Mouse (Mus musculus) brain, embryonic 18.5 days (tissue): ENCODE measurements at regions not wholly inside any gene's neighbourhood (a gene's known extent, or its start where the extent isn't known, plus 50 kb on each side); places are given as distances from the start of the nearest gene placed in this dataset.

Source experiments
- DNase-seq: peaks from one replicate; pipeline ENCODE4 v3.0.0-alpha.2; 2012; ENCODE audit warnings: low read depth, low spot score

DNA sequence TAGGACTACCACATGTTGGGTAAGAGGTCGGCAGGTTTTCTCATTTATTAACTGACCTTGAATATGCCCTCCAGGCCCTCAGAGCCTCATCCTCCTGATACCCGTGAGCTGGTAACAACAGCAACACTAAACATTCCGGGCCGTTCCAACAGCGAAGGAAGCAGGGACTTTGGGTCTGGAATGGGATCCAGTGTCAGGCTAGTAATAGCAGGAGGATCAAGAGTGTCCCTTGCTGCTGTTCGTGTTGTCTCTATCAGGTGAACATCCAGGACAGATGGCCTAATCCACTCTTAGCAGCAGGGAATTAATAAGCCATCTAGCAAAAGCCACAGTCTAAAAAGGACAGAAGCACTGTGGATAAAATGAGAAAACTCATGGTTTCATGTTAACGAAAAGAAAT, 106.7 kb downstream of the Cpeb2 start:
- no peak for DNase-seq

DNA sequence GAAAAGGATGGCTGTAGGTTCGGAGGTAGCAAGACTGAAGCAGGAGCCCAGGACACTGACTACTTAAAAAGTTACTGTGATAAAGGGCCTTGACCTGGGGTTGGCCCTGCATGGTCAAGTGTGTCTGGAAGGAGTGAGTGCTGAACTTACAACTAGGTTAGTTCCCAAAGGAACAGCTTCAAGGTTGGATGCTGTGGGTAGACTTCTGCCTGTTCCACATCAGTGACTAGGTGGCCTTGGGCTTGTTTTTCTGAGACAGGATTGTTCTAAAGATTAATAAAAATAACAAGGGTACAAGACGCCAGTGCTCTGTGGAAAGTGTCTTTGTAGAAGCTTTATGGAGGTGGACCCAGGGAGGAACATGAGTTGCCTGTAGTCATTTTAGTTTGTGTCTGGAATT, 108.5 kb downstream of the Cpeb2 start:
- DNase-seq = no peak

DNA sequence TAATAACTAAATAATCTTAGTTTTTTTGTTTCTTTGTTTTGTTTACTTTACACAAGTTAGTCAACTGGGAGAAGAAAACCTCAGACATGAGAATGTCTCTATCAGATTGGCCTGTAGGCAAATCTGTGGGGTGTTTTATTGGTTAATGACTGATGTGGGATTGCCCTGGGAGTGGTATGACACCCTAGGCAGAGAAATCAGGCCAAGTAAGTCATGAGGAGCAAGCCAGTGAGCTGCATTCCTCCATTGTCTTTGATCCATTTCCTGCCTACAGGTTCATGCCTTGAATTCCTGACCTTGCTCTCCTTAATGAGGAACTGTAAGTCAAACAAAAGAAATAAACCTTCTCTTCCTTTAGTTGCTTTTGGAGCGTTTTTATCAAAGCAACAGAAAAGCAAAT, 111.5 kb downstream of the Cpeb2 start:
- no peak for DNase-seq

DNA sequence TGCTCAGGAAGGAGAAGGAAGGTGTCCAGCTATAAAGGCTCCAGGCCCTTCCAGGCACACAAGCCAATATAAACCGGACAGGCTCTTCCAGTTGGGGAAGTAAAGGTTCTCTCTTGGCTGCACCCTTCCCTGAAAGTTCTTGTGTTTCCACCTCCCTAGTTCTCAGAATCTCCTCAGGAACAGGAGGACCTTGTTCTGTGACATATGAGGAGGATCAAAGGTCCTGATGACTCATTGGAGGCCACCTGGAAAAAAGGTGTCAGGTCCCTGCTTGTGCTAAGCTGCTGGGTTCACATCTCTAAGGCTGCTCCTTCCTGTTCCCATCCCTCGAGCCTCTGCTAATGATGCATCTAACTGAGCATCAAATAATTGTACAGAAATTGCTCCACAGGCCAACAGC, 118.0 kb downstream of the Cpeb2 start:
- no peak for DNase-seq

DNA sequence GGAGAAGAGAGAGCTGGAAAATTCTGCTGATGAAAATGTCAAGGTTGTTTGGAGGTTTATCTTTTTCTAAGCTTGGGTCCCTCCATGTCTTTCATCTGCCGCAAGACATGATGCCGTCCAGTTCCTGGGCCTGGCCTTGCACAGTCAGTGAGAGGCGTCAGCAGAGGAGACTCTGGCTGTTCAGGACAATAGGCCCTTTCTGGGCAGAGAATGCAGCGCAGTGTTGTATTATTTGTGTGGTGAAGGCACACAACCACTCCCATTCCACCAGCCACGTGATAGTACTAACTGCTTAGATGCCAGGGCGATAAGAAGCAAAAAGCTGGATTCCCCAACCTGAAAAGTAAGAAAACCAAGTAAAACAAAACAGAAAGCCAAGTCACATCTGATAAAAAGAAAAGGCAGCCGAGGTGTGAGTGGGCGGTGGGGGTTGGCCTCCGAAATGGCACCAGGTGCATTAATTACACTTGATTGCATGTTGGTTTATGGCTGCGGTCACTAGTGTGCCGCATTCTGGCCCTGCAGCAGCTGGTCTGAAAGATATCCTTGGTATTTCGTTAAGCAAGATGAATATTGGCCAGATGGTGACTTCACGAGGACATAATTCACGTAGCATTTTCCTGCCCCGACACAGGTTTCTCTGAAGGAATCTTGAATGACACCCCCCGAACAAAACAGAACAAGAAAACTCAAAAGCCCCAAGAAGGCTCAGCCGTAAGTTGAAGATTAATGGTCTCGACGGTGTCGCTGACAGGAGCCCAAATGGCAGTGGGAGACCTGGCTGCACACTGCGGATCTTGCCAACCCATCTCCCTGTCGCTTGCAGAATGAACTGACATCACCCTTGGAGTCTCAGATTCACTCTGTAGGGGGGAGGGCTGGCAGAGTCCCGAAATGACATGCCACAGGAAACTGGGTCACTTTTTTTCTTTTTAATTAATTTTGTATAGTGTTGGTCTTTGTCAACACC, 120.3 kb downstream of the Cpeb2 start:
- DNase-seq = no peak

DNA sequence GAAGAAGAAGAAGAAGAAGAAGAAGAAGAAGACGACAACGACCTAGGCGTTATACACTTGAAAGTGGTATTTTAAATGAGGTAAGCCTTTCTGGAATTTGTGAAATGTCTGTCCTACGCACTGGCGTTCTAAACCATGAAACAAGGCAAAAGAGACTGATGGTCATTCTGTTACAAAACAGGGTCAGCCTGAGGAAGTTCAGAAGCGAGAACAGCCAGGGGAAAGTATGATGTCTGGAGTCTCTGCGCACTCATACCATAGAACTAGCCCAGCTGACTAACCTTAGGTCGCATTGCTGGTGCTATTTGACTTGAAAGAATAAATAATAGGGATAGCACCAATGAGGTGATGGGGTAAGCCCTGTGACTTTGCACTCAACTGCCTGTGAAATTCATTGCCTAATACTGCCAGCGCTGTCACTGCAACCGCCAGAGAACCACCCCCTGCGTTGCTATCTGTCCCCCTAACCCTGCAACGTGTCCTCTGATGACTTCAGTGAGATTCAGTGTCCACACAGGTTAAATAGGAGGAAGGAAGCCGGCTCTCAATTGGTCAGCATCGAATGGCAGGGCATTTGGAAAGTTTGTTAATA, 121.5 kb downstream of the Cpeb2 start:
- DNase-seq = no peak

DNA sequence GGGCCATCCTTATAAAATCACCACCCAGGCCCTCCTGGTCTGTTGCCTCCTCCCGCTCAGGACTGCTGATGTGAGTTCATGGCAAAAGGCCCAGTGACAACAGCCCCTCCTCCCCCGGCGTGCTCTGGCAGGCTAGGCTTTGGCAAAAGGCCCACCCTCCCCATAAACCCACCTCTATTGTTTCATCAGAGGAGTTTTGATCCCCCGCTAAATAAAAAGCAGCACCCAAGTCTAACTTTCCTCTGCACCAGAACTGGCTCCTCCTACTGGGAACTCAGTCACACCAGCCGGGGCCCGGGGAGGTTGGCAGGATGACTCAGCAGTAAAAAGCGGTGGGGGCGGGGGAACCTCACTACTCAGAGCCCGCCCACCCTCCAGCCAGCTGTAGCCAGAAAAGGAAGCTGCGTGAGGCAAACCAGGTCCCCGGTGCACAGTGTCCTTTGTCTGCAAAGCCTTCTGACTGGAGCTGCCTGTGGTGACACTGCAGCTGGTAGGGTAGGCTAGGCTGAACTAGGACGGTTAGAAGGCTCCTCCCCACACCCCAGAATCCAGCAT, 122.1 kb downstream of the Cpeb2 start:
- DNase-seq = peak; percentile 46

DNA sequence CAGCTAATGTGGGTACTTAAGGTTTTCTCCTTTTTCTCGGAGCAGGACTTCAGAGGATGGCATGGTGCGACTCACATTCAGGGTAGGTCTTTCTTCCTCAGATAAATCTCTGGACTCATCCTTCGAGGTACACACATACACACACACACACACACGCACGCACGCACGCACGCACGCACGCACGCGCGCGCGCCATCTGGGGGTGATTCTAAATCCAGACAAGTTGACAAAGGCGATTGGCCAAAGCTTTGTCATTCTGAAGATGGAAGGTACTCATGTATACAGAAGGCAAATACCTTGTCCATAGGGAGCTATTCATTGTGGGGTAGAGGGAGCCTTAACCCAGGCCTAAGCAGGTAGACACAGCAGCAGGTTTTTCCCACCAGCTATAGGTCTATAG, 122.9 kb downstream of the Cpeb2 start:
- no peak for DNase-seq

DNA sequence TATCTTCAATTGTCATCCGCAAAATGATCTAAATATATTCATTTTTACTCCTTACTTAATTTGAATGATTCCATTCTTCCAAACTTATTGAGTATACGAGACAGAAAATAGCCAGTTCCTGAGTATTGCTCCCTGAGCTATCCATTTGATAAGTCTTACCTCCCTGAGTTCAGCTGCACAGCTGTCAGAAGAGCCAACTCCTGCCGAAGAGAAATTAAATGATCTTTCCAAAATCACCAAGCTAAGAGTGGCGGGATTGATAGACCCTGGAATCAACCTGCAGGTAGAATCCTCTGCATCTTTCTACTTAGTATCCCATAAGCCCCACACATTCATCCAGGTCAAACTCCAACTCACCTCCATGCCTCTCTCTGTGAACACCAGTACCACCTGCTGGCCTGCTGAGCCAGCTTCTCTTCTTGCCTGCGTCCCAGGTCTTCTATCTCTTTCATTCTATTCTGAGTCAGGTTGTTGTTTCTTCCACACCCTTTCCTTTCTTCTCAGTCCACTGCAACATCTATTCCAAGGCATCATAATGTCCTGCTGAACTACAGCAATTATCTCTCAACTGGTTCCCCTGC, 124.2 kb downstream of the Cpeb2 start:
- no peak for DNase-seq

DNA sequence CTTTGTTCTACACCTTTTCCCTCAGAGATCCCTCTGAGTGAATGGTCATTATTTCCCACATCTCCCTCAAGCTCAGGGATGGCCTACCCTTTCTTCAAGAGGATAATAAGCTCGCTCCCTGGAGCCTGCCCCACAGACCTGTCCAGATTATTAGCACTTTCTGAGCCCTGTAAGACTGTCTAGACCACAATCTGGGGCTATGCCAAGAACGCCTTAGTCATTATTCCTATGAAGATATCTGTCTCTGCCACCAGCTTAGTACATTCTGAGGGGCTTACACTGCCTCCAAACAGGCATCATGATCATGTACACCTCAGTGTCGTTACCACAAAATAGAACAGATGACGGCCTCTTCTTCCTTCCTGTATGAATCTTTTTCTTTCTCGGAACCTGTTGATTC, 124.9 kb downstream of the Cpeb2 start:
- DNase-seq = no peak

DNA sequence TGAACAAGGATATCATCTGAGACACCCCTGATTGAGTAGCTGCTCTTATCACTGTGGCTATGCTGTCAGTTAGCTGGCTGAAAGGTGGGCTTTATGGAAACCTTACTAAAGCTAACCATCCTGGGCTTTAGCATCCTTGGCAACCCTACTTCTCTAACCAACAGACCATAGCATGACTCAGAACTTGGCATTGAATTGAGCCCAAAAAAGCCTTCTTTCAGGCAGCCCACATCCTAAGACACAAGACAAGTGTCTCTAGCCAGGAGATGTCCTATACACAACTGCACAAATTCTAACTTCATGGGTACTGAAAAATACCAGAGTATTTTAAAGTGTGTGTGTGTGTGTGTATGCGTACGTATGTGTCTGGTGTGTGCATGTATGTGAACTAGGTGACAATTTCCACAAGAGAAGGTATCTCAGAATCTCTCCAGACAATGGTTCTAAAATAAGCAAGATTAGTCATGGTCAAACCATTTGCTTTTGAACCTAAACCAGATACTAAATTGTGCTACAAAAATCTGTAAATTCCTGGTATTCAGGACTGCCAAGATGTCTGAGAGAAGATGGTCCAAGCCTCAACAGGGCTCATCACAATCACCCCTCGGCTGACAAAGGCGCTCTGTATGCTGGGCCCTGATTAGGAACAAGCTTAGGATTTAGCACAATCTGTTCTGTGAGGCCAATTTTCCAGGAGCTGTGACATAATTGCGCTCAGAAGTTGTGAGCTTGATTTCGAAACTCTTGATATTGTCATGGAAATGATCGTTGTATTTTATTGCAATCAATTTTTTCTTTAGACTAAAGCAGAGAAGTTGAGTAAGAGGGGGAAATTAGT, 126.2 kb downstream of the Cpeb2 start:
- no peak for DNase-seq

DNA sequence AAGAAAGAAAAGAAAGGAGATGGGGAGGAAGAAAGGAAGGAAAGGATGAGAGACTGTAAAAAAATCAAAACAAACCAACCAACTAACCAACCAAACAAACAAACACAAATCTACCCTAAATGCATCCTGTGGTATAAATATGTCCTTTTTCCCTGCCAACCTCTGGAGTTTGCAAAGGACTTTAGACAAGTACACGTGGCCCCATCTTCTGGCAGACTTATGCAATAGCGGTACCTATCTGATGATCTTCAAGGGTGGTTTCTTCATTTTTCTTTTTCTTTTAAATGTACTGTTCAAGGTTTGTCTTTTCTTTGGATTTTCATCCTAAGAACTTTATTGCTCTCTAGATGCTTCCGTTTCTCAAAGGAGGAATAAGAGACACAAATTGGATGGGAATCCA, 127.3 kb downstream of the Cpeb2 start:
- no peak for DNase-seq

DNA sequence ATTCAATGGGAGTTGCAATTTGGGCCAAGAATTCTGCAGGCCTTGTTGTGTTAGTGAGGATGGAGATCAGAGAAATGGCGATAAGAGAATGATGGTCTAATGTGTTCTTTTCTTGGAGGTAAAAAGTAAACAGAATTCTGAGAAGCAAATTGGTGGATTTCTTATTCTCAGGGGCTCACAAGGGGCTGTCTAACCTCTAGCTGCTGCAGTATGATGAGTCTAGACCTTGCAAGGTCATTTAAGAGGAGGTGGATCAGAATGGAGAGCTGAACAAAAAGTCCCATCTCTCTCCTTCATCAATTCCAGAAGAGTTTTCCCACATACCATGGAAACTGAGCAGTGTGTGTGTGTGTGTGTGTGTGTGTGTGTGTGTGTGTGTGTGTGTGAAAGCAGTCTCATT, 128.1 kb downstream of the Cpeb2 start:
- no peak for DNase-seq

DNA sequence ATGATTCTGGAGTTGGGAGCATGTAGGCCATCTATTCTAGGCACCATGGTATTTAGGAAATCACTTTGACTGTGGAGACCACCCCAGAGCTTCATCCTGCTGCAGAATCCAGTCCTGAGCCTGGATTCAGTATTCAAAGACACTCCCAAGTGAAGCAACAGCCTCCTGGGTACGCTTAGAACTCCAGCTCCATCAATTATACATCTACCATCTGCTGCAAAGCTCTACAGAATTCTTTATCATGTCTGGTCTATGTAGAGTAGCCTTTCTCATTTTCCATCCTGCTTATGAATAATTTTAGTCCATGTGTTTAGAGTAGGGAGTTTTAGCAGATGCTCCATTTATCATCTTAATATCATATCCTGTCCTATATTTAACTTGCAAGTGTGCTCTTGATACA, 139.4 kb downstream of the Cpeb2 start:
- no peak for DNase-seq

DNA sequence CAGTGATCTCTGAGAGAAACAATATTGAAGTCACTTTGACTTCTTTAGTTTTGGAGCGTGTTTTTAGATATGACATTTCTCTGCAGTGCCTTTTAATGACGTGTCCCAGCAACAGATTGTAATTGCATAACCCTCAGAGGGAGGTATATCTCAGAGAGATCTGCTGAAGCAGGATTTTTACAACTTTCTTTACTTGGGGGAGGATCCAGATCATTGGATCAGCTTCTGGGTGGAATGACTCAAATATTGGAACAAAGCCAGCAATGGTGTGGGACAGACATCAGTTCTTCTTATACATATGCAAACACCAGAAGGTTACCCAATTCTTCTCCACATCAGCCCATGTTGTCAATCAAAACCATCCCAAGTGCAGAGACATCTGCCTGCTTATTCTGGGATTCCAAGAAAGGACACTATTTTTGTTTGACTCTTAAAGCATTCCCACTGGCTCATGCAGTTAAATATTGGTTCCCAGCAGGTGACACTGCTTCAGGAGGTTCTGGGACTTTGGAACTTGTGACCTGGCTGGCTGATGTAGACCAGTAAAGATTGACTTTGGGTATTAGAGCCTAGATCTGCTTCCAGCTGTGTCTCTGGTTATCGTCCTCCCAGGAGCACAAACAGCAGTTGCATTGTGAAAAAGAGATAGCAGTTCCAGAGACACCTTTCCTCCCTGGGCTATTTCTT, 130.5 kb upstream of the C1qtnf7 start:
- no peak for DNase-seq

DNA sequence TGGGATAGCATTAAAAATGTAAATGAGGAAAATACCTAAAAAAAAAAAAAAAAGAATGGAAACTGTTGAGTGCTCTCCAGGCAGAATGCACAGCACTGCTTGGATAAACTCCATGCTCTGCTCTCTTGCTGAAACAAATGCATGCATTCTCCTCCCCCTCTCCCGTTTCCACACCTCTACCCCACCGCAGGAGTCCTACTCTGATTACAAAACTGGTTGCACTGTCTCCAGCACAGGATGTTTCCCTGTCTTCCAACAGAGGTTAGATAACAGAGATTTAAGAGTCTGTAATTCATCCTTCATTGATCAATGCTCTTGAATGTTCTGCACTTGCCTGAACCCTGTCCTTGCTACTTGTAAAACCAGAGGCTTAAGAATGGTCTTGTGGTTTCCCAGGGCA, 124.3 kb upstream of the C1qtnf7 start:
- no peak for DNase-seq

DNA sequence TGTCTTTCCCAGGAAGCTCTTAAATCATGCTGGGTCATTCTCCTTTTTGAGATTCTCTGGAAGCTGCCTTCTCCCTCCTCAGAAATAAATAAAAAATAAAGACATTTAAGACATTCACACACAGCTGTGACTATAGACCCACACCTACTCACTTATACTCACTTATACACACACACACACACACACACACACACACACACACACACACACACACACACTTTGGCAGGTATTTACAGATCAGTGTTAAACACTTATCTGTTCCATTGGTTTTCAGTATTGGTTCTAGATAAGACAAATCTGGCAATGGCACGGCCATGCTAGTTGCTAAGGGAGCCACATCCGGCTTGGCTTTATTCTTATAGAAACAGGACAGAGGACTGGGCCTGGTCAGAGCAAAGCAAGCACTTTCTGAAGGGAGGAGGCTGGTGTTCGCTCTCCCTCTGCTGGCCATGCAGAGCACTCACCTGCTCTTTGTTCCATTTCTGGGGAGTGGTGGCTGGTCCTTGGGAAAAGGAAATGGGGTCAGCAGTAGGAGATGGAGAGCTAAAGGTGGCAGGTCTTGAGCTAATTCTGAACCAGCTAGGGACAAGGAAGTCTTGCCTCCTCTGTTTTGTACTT, 123.8 kb upstream of the C1qtnf7 start:
- DNase-seq = no peak

DNA sequence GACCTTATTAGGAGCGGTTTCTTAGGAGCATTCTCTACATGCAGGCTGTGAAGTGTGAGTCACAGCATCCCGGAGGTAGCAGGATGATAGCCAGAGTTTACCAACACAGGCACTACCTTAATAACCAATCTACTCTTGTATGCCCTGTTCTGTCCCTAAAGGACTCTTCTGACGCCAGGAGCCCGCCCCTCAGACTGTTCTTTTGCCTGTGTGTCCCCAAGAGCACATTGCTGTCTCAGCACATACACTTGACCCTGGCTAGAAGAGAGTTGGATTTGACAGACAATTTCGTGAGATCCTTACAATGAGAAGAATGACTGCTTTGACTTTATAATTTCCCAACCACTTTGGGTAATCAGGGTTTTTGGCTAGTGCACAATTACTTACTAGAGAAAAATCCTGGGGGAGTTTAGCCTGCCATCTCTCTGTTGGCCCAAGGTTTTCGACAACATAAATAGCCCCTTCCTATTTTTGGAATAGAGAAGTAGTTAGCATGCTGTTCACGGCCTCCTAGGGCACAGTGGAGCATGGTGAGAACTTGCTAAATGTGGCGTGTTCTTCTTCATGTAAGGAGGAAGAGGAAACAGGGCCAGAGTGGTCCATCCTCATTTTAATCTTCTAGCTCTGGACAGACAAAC, 122.3 kb upstream of the C1qtnf7 start:
- DNase-seq = no peak

DNA sequence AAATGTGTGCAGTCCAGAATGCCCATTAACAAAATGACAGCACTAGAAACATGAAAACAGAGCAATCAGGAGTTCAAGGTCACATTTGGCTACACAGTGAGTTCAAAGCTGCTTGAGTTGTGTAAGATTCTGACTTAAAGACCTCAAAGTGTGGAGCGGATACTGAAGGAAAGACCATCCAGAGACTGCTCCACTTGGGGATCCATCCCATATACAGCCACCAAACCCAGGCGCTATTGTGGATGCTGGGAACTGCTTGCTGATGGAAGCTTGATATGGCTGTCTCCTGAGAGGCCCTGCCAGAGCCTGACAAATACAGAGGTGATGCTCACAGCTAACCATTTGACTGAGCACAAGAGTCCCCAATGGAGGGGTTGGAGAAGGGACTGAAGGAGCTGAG, 98.1 kb upstream of the C1qtnf7 start:
- DNase-seq = no peak
